Mouse (Mus musculus): Measurements from ENCODE around the gene Myo7a. TPM values are rescaled to one million over a fixed set of nuclear protein-coding genes. Genes with fewer than 3 reads are reported as not detected.

Gene Myo7a
- polyA plus RNA-seq, 1 experiment from 2014 or later = 12.9 TPM

DNA sequence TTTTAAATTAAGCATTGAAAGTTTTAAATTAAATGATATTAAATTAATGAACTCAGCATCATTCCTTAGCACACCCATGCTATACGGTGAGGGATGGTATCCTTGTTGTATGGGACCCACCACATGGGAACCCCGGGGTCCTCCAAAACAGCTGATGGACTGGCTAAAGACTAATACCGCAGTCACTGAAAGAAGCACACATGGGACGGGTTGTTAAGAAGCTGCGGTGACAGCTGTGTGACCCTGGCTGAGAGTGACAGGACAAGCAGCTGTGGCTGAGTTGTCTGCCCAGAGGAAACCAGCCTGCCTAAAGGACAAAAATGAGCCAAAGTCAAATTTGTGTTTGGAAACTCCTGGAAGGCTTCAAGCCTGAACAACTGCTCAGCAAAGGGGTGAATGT lies 34.6 kb upstream of the Myo7a start:
- H3K36me3 ChIP-seq = no peaks in the 10 kb centered on the region
- H3K9ac ChIP-seq = no peak overlapping the region
- H3K4me1 ChIP-seq = peaks cover 31% of the 10 kb centered on the region
- WGBS = 57% methylated on average over 5 of the region's 5 CpGs
- no peak for ATAC-seq (ENCODE audit: borderline replicate concordance, extremely low read depth, low FRiP score, low TSS enrichment)
- no peak overlapping the region for H3K27ac ChIP-seq
- H3K9me3 ChIP-seq = no peaks in the 10 kb centered on the region
- no peak overlapping the region for H3K4me2 ChIP-seq
- H3K27me3 ChIP-seq = no peaks in the 10 kb centered on the region
- no peak overlapping the region for H3K4me3 ChIP-seq

DNA sequence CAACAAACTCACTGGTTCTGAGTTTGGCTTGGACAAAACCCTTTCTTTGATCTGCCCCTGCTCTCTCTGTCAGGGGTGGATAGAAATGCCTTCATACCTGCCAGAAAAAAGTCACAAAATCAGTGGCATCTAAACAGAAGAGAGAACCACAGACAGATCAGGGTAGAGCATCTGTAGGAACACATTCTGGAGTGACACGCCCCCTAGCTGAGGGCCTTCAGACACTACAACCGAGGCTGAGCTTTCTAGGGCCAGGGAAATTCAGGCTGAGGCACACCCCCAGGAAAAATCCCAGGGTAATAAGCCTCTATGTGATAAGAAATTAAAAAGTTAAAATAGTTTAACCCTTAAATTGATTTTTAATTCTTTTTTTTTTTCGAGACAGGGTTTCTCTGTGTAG lies 34.0 kb upstream of the Myo7a start:
- Histone ChIP-seq H3K36me3 (no peaks in the 10 kb centered on the region), H3K4me2 (no peak overlapping the region), H3K27me3 (no peaks in the 10 kb centered on the region), H3K4me3 (no peak overlapping the region), H3K27ac (no peak overlapping the region), H3K4me1 (peaks cover 25% of the 10 kb centered on the region), H3K9me3 (no peaks in the 10 kb centered on the region), H3K9ac (no peak overlapping the region)
- ATAC-seq (ENCODE audit: borderline replicate concordance, extremely low read depth, low FRiP score, low TSS enrichment) = no peak
- WGBS = 48% methylated on average over 3 of the region's 3 CpGs

DNA sequence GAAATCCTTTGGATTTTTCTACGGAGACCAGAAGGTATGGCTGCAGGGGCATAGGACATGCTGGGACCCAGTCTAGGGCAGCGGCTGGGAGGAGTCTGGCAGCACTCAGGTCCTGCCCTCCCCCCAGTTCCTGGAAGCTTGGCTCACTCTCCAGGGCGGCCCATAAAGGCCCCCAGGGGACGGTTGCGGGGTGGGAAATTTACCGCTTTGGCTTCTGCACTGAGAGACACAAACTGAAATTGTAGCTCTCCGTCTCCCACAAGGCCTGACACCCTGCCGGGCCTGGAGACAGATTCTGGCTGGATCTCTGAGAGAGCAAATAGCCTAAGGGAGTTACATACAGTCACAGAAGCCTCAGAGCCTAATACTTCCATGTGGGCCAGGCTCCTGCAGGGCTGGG lies 33.1 kb upstream of the Myo7a start:
- no peak overlapping the region for H3K27ac ChIP-seq
- no peak overlapping the region for H3K4me3 ChIP-seq
- no peaks in the 10 kb centered on the region for H3K9me3 ChIP-seq
- H3K27me3 ChIP-seq = no peaks in the 10 kb centered on the region
- ATAC-seq (ENCODE audit: borderline replicate concordance, extremely low read depth, low FRiP score, low TSS enrichment) = no peak
- H3K9ac ChIP-seq = no peak overlapping the region
- 54% methylated on average over 8 of the region's 8 CpGs for WGBS
- H3K4me2 ChIP-seq = no peak overlapping the region
- H3K36me3 ChIP-seq = no peaks in the 10 kb centered on the region
- peaks cover 16% of the 10 kb centered on the region for H3K4me1 ChIP-seq

DNA sequence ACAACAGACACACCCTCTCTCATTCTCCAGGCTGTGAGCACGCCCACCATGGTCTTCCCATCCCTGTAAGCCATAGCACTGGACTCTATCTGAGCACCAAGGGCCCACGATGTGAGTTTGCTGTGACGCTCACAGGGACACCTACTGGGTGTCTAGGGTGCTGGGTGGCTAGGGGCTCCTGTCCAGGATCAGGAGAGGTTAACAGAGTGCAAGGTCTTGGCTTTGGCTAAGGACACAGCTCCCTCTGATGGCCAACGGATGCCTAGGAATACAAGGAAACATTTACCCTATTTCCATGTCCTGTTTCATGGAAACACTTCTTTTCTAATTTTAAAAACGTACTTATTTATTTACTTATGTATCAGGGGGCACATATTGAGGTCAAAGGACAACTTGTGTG lies 31.2 kb upstream of the Myo7a start:
- WGBS = 49% methylated on average over 5 of the region's 5 CpGs
- Histone ChIP-seq H3K36me3 (no peaks in the 10 kb centered on the region), H3K27me3 (no peaks in the 10 kb centered on the region), H3K4me3 (no peak overlapping the region), H3K4me1 (0 out of 2 replicates have a peak, but pooled peaks cover under 1% of the 10 kb centered on the region), H3K9me3 (no peaks in the 10 kb centered on the region), H3K9ac (no peak overlapping the region), H3K4me2 (no peak overlapping the region), H3K27ac (no peak overlapping the region)
- ATAC-seq (ENCODE audit: borderline replicate concordance, extremely low read depth, low FRiP score, low TSS enrichment) = no peak

DNA sequence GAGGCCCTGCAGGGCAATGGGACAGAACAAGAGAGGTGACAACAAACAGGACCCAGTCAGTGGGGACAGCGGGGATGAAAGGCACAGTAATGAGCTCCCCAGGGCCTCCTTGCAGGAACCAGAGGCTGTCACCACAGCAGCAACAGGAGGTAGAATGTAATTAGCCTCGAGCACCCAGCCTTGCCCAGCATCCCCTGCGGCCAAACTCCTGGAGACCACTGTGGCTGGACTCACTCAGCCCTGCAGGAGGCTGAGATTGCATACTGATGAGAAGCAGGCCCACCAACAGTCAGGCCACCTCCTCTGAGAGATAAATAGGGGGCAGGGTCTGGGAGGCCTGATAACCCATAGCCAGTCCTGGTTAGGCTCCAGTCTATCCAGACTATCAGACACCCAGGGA lies 30.5 kb upstream of the Myo7a start:
- H3K4me3 ChIP-seq = no peak overlapping the region
- no peaks in the 10 kb centered on the region for H3K36me3 ChIP-seq
- no peak for ATAC-seq (ENCODE audit: borderline replicate concordance, extremely low read depth, low FRiP score, low TSS enrichment)
- H3K27ac ChIP-seq = no peak overlapping the region
- no peaks in the 10 kb centered on the region for H3K9me3 ChIP-seq
- 43% methylated on average over 3 of the region's 3 CpGs for whole genome bisulfite sequencing
- H3K4me1 ChIP-seq = no peaks in the 10 kb centered on the region
- no peaks in the 10 kb centered on the region for H3K27me3 ChIP-seq
- H3K4me2 ChIP-seq = no peak overlapping the region
- no peak overlapping the region for H3K9ac ChIP-seq

DNA sequence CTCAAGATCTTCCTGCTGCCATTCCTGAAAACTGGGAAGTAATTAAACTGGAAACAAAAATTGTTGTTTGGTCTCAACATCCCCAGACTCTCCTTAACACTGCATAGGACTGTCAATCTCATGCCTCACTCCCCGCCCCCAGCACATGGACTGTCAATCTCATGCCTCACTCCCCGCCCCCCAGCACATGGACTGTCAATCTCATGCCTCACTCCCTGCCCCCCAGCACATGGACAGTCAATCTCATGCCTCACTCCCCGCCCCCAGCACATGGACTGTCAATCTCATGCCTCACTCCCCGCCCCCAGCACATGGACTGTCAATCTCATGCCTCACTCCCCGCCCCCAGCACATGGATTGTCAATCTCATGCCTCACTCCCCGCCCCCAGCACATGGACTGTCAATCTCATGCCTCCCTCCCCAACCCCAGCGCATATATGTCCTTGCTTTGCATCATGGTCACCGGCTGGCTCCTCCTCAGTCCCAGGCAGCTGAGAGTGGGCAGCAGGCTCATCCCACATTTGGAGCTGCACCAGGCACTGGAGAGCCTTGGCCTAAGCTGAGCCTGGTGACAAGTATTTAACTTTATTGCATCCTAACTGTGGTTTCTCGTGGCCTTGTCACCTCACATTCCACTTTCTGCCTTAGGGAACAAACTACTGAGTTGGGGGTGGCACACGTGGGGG lies 29.5 kb upstream of the Myo7a start:
- no peak for ATAC-seq (ENCODE audit: borderline replicate concordance, extremely low read depth, low FRiP score, low TSS enrichment)
- no peak overlapping the region for H3K9ac ChIP-seq
- H3K27me3 ChIP-seq = no peaks in the 10 kb centered on the region
- H3K36me3 ChIP-seq = no peaks in the 10 kb centered on the region
- no peak overlapping the region for H3K4me3 ChIP-seq
- H3K4me2 ChIP-seq = no peak overlapping the region
- 78% methylated on average over 10 of the region's 10 CpGs for WGBS
- no peaks in the 10 kb centered on the region for H3K9me3 ChIP-seq
- no peak overlapping the region for H3K27ac ChIP-seq
- H3K4me1 ChIP-seq = no peaks in the 10 kb centered on the region

DNA sequence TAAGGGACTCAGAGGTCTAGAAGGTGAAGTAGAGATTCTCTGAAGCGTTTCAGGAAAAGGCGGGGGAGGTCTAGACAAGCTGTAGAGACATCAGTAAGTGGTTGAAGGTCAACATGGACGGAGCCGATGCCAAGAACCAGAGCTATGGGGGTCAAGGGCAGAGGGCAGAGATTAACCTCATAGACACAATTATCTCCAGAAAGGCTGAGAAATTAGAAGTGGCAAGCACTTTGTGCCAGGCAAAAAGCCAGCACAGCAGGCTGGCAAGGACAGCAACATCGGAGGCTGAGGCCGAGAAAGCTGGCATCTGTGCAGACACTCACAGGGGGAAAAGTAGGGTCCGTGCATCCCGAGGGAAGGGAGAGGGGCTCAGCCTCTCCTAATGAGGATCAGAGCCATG lies 28.4 kb upstream of the Myo7a start:
- ATAC-seq (ENCODE audit: borderline replicate concordance, extremely low read depth, low FRiP score, low TSS enrichment) = no peak
- no peaks in the 10 kb centered on the region for H3K36me3 ChIP-seq
- H3K4me3 ChIP-seq = no peak overlapping the region
- no peaks in the 10 kb centered on the region for H3K4me1 ChIP-seq
- no peak overlapping the region for H3K4me2 ChIP-seq
- H3K9ac ChIP-seq = no peak overlapping the region
- H3K27me3 ChIP-seq = no peaks in the 10 kb centered on the region
- WGBS = 67% methylated on average over 8 of the region's 8 CpGs
- no peak overlapping the region for H3K27ac ChIP-seq
- H3K9me3 ChIP-seq = no peaks in the 10 kb centered on the region

DNA sequence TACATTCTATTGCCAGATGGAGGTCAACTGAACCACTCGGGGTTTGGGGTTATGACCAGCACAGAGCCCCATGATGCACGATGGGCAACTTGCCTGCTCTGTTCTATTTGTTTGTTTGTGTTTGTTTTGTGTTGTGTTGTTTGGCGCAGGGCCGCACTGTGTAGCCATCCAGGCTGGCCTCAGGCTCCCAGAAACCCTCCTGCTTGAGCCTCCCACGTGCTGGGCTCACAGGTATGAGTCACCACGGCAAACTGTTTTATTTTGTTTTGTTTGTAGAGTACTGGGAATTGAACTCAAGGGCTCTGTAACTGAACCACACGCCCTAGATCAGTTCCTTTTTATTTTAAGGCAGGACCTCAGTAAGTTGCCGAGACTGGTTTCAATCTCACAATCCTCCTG lies 27.1 kb upstream of the Myo7a start:
- no peaks in the 10 kb centered on the region for H3K9me3 ChIP-seq
- H3K4me1 ChIP-seq = no peaks in the 10 kb centered on the region
- no peak for ATAC-seq (ENCODE audit: borderline replicate concordance, extremely low read depth, low FRiP score, low TSS enrichment)
- no peaks in the 10 kb centered on the region for H3K27me3 ChIP-seq
- H3K27ac ChIP-seq = no peak overlapping the region
- H3K4me3 ChIP-seq = no peak overlapping the region
- H3K4me2 ChIP-seq = no peak overlapping the region
- 58% methylated on average over 8 of the region's 8 CpGs for WGBS
- H3K36me3 ChIP-seq = no peaks in the 10 kb centered on the region
- H3K9ac ChIP-seq = no peak overlapping the region

DNA sequence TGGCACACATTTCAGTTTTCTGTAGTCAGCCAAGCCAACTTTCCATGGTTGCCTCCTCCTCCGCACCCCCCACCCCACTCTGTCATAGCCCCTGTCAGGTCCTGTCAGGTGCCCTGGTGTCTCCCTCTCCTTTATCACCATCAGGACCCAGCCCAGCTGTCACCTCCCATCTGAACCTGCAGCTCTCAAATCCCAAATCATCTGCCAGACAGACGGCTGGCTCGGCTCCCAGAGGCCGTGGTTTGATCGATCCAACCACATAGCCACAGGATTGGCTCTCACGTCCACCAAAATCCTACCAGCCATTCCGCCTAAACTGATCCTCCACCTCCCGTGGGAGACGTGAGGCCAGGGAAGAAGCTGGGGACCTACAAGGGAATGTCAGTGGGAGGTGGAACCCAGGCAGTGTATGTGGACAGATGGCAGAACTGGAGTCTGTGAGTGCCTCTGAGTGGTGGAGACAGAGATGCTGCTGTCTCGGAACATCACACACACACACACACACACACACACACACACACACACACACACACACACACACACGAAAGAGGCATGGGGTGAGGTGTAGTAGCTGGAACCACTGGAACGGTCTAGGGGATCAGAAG lies 26.6 kb upstream of the Myo7a start:
- H3K4me2 ChIP-seq = no peak overlapping the region
- H3K4me3 ChIP-seq = no peak overlapping the region
- H3K27ac ChIP-seq = no peak overlapping the region
- no peak overlapping the region for H3K9ac ChIP-seq
- H3K36me3 ChIP-seq = no peaks in the 10 kb centered on the region
- H3K9me3 ChIP-seq = no peaks in the 10 kb centered on the region
- 69% methylated on average over 12 of the region's 12 CpGs for whole genome bisulfite sequencing
- no peaks in the 10 kb centered on the region for H3K27me3 ChIP-seq
- no peak for ATAC-seq (ENCODE audit: borderline replicate concordance, extremely low read depth, low FRiP score, low TSS enrichment)
- no peaks in the 10 kb centered on the region for H3K4me1 ChIP-seq

DNA sequence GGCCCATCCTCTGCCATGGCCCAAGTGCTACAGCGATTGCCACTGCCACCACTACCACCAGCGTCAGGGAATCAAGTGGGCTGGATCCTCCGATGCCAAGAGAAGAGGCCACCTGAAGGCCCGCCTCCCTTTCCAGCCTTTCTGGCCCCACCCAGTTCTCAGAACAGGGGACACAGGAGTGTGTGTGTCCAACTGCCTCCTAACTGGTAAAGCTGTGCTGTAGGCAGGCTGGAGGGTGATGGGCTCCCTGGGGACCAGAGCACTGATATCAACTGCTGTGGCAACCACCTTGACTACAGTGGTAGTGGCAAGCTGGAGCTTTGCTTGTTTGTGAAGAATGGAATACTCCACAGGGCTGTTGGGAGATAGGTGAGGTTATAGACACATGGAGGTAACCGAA lies 26.1 kb upstream of the Myo7a start, which contains the start of gene Omp:
TSS of gene Omp (minus strand) at position 101 of the 400 bp plus-strand sequence.
- no peak within 1 kb of the TSS for H3K4me3 ChIP-seq
- H3K4me1 ChIP-seq = no peaks in the 10 kb centered on the region
- no peak within 1 kb of the TSS for H3K9ac ChIP-seq
- H3K4me2 ChIP-seq = no peak within 1 kb of the TSS
- no peaks in the 10 kb centered on the region for H3K9me3 ChIP-seq
- H3K36me3 ChIP-seq = no peaks in the 10 kb centered on the region
- no peak for ATAC-seq (ENCODE audit: borderline replicate concordance, extremely low read depth, low FRiP score, low TSS enrichment)
- 80% methylated on average over 5 of the region's 5 CpGs for WGBS
- H3K27ac ChIP-seq = no peak within 1 kb of the TSS
- no peaks in the 10 kb centered on the region for H3K27me3 ChIP-seq

DNA sequence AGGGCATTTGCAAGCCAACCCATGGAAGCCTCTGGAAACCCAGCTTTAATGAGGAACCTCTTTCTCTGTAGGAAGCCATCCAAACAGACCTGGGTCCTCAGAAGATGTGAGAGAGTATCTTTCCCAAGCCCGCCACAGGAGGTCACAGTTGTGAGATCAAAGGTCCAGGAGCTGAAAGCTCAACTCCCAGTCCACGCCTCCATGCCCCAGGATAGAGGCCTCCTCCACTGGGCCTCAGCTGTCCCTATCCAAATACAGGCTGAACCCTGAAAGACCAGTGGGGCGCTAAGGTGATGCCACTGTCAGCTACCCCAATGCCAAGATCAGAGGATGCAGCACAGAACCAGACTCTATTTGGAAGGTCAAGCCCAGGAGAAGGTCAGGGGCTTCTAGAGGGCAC lies 23.3 kb upstream of the Myo7a start:
- no peaks in the 10 kb centered on the region for H3K27me3 ChIP-seq
- no peak for ATAC-seq (ENCODE audit: borderline replicate concordance, extremely low read depth, low FRiP score, low TSS enrichment)
- H3K9me3 ChIP-seq = no peaks in the 10 kb centered on the region
- H3K9ac ChIP-seq = no peak overlapping the region
- no peaks in the 10 kb centered on the region for H3K4me1 ChIP-seq
- H3K4me2 ChIP-seq = no peak overlapping the region
- no peaks in the 10 kb centered on the region for H3K36me3 ChIP-seq
- H3K4me3 ChIP-seq = no peak overlapping the region
- WGBS = 78% methylated on average over 3 of the region's 3 CpGs
- no peak overlapping the region for H3K27ac ChIP-seq

DNA sequence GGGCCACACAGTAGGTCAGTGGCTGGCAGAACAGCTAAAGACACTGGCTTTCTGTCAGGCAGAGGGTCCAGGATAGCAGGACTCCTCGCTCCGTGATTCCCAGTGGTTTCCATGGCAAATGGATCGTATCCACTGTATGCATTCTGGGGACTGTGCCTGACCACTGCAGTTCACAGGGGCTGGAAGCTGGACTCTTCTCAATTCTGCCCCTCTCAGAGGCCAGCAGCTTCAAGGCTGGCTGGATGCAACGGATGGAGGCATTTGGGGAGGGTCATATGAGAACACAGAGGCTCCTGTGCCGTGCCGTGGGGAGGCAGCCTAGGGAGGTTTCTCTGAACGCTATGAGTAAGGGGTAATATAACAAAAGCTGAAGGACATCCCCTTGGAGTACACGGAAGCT lies 22.9 kb upstream of the Myo7a start:
- no peak overlapping the region for H3K27ac ChIP-seq
- no peaks in the 10 kb centered on the region for H3K27me3 ChIP-seq
- no peaks in the 10 kb centered on the region for H3K9me3 ChIP-seq
- ATAC-seq (ENCODE audit: borderline replicate concordance, extremely low read depth, low FRiP score, low TSS enrichment) = no peak
- H3K36me3 ChIP-seq = no peaks in the 10 kb centered on the region
- no peak overlapping the region for H3K4me2 ChIP-seq
- no peak overlapping the region for H3K4me3 ChIP-seq
- H3K4me1 ChIP-seq = no peaks in the 10 kb centered on the region
- H3K9ac ChIP-seq = no peak overlapping the region
- 59% methylated on average over 8 of the region's 8 CpGs for WGBS

Data from lung, embryonic 15.5 days (tissue).